Mouse (Mus musculus) intestine, embryonic 16.5 days (tissue): ENCODE results near the gene Micu1. TPM values are rescaled to one million over a fixed set of nuclear protein-coding genes. Genes with fewer than 3 reads are reported as not detected.

Experiments used
- ATAC-seq: fragments of 200-750 bp; cut with Nextera tagmentation; 2 replicates; pipeline ENCODE4 v1.8.0; 2017; ENCODE audit warnings: moderate TSS enrichment, moderate library complexity
- H3K27ac ChIP-seq: fragments of 300-500 bp; sonication (generic); 2 replicates; pipeline ENCODE4 v1.5.1; 2014; ENCODE audit warnings: mild to moderate bottlenecking, low read length
- H3K27me3 ChIP-seq: fragments of 300-500 bp; sonication (generic); replicated peaks from 2 replicates; pipeline ENCODE4 v1.6.1; 2014; ENCODE audit warnings: low read length, control low read depth, mixed read lengths; ENCODE audit not compliant: control insufficient read depth, insufficient read depth
- H3K36me3 ChIP-seq: fragments of 300-500 bp; sonication (generic); 2 replicates; pipeline ENCODE4 v1.6.1; 2014; ENCODE audit warnings: low read length, control low read depth; ENCODE audit not compliant: control insufficient read depth, insufficient read depth
- H3K4me1 ChIP-seq: fragments of 300-500 bp; sonication (generic); 2 replicates; pipeline ENCODE4 v1.6.1; 2014; ENCODE audit warnings: low read length, control low read depth, mixed read lengths; ENCODE audit not compliant: control insufficient read depth, insufficient read depth
- H3K4me2 ChIP-seq: fragments of 300-500 bp; sonication (generic); 2 replicates; pipeline ENCODE4 v1.6.1; 2014; ENCODE audit warnings: low read depth, low read length, control low read depth
- H3K4me3 ChIP-seq: fragments of 300-500 bp; sonication (generic); 2 replicates; pipeline ENCODE4 v1.5.1; 2014; ENCODE audit warnings: mild to moderate bottlenecking, low read length
- H3K9ac ChIP-seq: fragments of 300-500 bp; sonication (generic); 2 replicates; pipeline ENCODE4 v1.6.1; 2014; ENCODE audit warnings: low read depth, low read length
- H3K9me3 ChIP-seq: fragments of 300-500 bp; sonication (generic); 2 replicates; pipeline ENCODE4 v1.6.1; 2016; ENCODE audit warnings: low read length, control low read depth; ENCODE audit not compliant: control insufficient read depth
- WGBS: fragments of 180-500 bp; shearing (Covaris S2); extraction: QIAGEN DNeasy Blood & Tissue Kit; methylation state at CpG from one replicate; pipeline ENCODE4 v1.1.7; 2014; 5-methylcytosine and 5-hydroxymethylcytosine counted together
- polyA plus RNA-seq: library from polyadenylated mRNA; unstranded; fragments of >200 nt; fragmentation: Nextera tagmentation; extraction: Ambion mirVana; gene quantifications from 2 replicates; pipeline ENCODE4 v1.2.1, GENCODE M21; 2015

Micu1 gene
- polyA plus RNA-seq, 1 experiment from 2014 or later: 82.1 TPM

DNA sequence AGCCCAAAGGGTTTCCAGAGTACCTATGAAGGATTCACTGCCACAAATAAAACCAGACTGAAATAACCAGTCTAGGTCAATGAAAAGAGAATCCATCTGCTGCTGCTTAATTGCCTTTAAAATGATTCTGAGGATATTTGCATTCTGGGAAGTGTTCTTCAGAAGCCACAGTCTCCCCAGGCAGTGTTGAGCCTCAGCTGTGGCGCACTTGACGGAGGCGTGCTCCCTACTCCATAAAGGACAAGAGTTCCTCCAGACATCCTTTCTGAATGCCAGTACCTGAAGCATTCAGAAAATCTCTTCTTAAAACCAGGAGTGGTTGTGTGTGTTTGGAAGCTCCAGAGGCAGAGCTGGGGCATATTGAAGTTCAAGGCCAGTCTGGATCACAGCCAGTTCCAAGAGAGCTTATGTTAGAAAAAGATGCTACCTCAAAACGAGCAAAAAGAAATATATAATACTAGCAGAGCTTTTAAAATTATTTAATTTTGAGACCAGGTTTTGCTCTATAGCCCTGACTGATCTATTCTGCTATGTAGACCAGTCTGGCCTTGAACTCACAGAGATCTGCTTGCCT, 75.9 kb downstream of the Micu1 start:
- H3K4me3 ChIP-seq: no peak overlapping the region
- WGBS: 86% methylated on average over 4 of the region's 4 CpGs
- H3K27me3 ChIP-seq: no peaks in the 10 kb centered on the region
- H3K9ac ChIP-seq: no peak overlapping the region
- H3K4me1 ChIP-seq: peaks cover 2% of the 10 kb centered on the region; the same call in 1 of the 2 replicates
- H3K27ac ChIP-seq: no peak overlapping the region
- no peaks in the 10 kb centered on the region for H3K36me3 ChIP-seq
- H3K4me2 ChIP-seq: no peak overlapping the region
- ATAC-seq: no peak
- no peaks in the 10 kb centered on the region for H3K9me3 ChIP-seq

DNA sequence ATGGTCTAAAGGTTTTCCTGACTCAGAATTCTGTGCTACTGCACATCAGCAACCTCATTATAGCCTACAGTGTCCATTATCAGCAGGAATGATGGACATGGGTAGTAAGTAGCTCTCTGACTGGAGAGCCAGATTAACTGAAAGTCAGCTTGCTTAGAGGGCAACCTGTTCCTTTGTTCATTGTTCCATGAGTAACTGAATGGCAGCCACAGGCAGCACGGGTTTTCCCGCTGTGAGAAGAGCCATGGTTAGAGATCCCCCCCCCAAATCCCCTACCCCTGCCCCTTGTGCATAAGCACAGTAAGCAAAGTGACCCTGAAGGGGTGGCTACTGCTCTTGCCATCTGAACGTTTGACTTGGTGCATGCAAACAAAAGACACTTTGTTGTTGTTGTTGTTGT, 78.4 kb downstream of the Micu1 start:
- Histone ChIP-seq H3K4me1 (peaks cover 6% of the 10 kb centered on the region; the same call in 1 of the 2 replicates), H3K9ac (no peak overlapping the region), H3K27ac (no peak overlapping the region), H3K9me3 (no peaks in the 10 kb centered on the region), H3K27me3 (no peaks in the 10 kb centered on the region), H3K4me2 (no peak overlapping the region), H3K36me3 (no peaks in the 10 kb centered on the region), H3K4me3 (no peak overlapping the region)
- no peak for ATAC-seq
- WGBS: 63% methylated on average over 3 of the region's 3 CpGs

DNA sequence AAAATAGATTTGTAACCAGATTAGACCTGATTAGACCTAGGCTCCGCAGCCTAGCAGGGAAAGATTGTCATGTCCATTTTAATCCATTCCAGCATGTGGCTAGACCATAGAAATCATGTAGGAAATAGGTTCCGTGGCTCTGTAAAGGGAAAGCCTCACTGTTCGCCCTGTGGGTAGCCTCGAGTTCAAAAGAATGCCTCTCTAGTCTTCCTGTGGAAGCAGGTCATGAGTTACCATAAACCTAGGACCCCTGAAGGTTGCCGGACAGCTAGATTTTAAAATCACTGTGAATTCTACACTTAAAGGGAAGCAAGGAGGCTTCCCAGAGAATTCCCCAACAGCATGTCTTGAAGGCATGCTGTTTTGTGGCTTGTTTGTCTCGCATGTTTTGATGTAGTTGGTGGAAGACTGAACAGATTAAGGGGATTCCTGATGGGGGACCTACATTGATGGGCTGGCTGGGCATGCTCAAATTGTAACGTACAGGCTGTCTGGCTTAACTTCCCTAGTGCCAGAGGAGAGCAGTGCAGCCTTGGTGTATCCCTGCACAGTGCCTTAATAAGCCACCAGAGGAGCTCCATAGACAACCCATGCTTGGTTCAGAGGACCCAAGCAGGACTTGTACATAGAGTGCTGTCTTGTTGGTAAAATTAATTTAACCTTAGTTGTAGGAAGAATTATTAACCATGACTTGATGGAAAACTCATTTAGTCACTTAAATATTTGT, 79.1 kb downstream of the Micu1 start:
- peaks cover 6% of the 10 kb centered on the region; the same call in 1 of the 2 replicates for H3K4me1 ChIP-seq
- no peak overlapping the region for H3K4me3 ChIP-seq
- H3K9ac ChIP-seq: no peak overlapping the region
- H3K36me3 ChIP-seq: no peaks in the 10 kb centered on the region
- 79% methylated on average over 7 of the region's 7 CpGs for WGBS
- H3K9me3 ChIP-seq: no peaks in the 10 kb centered on the region
- no peak for ATAC-seq
- H3K4me2 ChIP-seq: no peak overlapping the region
- no peaks in the 10 kb centered on the region for H3K27me3 ChIP-seq
- H3K27ac ChIP-seq: no peak overlapping the region

DNA sequence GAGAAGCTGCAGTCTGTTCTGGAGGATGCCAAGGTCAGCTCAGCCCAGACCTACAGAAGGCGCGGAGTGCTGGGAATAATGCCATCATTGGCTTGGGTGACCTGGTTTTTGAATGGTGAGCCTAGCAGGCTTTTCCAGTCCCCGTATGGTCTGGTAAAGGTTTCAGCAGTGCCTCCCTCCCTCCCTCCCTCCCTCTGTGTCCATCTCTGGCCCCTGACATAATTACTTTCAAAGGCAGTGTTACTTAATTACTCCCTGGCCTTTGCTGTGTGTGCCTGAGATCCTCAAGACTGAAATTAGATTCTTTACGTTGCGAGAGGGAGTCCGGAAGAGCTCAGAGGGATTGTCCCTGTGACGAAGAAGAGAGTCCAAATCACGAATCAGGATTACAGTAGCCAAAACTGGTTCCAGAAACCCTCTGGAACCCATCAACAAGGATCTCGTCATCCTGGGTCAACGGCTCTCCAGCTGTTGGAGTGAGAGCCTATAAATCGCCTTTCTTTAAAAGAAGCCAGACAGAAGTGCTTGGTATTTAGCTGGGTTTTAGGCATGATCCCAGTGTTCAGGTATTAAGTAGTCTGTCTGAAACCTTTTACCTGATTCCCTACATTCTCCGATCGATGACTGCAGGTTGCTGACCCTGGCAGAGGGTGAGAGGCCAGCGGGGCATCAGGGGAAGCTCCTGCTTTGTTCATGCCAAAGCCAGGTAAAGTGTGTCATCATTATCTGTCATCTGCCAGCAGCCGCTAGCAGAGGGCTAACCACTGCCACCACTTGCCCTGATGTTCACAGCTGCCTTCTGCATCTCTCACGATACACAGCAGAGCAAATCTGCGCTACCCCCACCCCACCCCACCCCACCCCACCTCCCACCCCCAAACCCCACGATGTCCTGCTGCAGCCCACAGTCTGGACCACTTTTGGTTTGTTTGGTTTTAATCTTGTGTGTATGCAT, 82.7 kb downstream of the Micu1 start:
- ATAC-seq: no peak
- no peaks in the 10 kb centered on the region for H3K27me3 ChIP-seq
- no peak overlapping the region for H3K4me2 ChIP-seq
- no peak overlapping the region for H3K9ac ChIP-seq
- H3K36me3 ChIP-seq: no peaks in the 10 kb centered on the region
- H3K9me3 ChIP-seq: no peaks in the 10 kb centered on the region
- 64% methylated on average over 18 of the region's 18 CpGs for WGBS
- peaks cover 6% of the 10 kb centered on the region; the same call in 1 of the 2 replicates for H3K4me1 ChIP-seq
- no peak overlapping the region for H3K27ac ChIP-seq
- no peak overlapping the region for H3K4me3 ChIP-seq

DNA sequence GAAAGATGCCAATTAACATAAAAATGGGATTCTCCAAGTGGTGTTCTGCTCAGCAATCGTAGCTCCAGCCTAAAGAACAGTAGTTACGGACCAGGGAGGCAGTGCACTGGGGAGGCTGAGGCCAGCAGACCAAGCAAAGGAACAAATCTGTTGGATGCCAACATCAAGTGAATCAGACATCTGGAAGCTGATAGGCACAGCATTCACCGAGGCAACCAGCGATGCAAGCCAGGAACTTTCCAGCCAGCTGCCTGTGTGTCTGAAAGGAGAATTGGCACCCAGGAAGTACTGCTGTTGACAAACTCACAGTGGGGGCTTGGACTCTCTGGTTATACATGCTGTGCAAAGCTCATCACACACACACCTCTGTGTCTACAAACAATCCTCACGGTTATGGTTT, 84.0 kb downstream of the Micu1 start:
- Histone ChIP-seq H3K9ac (no peak overlapping the region), H3K4me2 (no peak overlapping the region), H3K9me3 (no peaks in the 10 kb centered on the region), H3K4me3 (no peak overlapping the region), H3K36me3 (no peaks in the 10 kb centered on the region), H3K27ac (no peak overlapping the region), H3K4me1 (peaks cover 4% of the 10 kb centered on the region; the same call in 1 of the 2 replicates), H3K27me3 (no peaks in the 10 kb centered on the region)
- 83% methylated on average over 5 of the region's 5 CpGs for WGBS
- ATAC-seq: no peak

DNA sequence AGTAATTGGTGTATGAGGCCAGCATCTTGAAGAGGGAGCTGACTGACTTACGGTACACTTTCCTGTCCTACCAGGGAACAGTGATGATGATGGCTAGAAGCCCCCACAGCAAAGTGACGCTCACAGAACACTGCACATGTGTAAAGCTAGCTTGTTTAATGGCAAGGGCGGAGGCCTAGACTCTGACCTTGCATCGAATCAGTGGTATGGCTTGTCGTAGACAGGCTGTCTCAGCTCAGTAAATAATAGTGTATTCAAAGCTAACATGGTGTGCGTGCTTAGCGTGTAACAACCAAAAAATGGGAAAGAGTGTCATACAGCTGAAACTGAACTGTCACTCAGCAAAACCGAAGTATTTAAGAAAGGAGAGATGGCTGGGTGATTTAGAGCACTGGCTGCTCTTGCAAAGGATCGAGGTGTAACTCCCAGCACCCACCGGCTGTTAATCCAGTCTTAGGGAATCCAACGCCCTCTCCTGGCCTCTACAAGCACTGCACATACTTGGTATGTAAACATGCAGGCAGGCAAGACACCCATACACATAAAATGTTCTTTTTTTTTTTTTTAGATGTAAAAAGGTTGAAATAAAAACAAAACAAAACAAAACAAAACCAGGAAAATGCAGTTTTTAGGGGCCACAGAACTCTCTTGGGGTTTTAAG, 85.0 kb downstream of the Micu1 start:
- Histone ChIP-seq H3K4me3 (no peak overlapping the region), H3K9me3 (no peaks in the 10 kb centered on the region), H3K27ac (no peak overlapping the region), H3K27me3 (no peaks in the 10 kb centered on the region), H3K9ac (no peak overlapping the region), H3K4me2 (no peak overlapping the region), H3K36me3 (no peaks in the 10 kb centered on the region), H3K4me1 (peaks cover 4% of the 10 kb centered on the region; the same call in 1 of the 2 replicates)
- no peak for ATAC-seq
- 77% methylated on average over 11 of the region's 11 CpGs for WGBS

DNA sequence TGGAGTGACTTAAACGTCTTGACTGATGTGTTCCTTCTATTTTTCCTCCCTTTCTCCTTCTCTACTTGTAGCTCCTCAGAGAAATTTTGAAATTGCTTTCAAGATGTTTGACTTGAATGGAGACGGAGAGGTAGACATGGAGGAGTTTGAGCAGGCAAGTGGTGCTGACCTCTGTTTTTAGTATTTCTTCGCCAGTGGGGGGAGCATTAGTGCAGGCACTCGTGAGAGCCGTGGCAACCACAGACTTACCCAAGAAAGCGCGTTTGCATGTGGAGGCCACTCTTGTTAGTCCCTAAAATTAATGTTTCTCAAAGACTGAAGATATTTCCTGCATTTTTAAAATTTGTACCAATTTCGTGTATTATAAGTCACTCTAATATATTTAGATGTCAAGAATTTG, 85.6 kb downstream of the Micu1 start:
- no peaks in the 10 kb centered on the region for H3K9me3 ChIP-seq
- no peak for ATAC-seq
- no peak overlapping the region for H3K4me3 ChIP-seq
- H3K9ac ChIP-seq: no peak overlapping the region
- H3K4me1 ChIP-seq: peaks cover 4% of the 10 kb centered on the region; the same call in 1 of the 2 replicates
- H3K4me2 ChIP-seq: no peak overlapping the region
- no peak overlapping the region for H3K27ac ChIP-seq
- 80% methylated on average over 8 of the region's 8 CpGs for WGBS
- no peaks in the 10 kb centered on the region for H3K27me3 ChIP-seq
- no peaks in the 10 kb centered on the region for H3K36me3 ChIP-seq

DNA sequence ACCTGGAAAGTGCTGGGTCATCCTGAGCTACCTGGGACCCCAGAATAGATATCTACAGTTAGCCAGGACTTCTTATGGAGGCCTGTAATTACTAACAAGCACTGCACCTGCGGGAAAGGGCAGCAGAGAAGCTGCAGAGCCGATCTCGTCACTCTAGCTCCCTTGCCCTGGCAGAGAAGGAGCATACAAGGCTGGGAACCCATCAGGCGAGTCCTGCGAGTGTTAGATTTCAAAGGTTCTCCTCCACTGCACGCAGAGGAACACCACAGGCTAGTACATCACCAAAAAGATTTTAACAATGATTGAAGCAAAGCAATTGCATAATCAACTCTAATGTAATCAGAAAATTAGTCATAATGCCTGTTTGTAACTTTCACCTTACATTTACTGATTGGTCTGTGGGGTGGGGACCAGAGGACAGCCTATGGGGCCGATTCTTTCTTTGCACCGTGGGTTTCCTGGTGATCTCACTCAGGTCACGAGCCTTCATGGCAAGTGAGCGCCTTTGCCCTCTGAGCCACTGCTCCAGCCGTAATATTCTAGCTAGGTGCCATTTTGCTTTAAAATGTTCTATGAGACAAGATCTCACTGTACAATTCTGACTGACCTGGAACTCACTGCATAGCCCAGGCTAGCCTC, 88.1 kb downstream of the Micu1 start:
- Histone ChIP-seq H3K36me3 (no peaks in the 10 kb centered on the region), H3K9me3 (no peaks in the 10 kb centered on the region), H3K9ac (no peak overlapping the region), H3K4me1 (no peaks in the 10 kb centered on the region), H3K4me3 (no peak overlapping the region), H3K4me2 (no peak overlapping the region), H3K27ac (no peak overlapping the region), H3K27me3 (no peaks in the 10 kb centered on the region)
- ATAC-seq: no peak
- WGBS: 85% methylated on average over 11 of the region's 11 CpGs
